Mouse (Mus musculus) thymus, adult 2 months (tissue): ENCODE results near the gene Snx13.

ENCODE experiments used
- CTCF ChIP-seq: fragments of 200-500 bp; IDR thresholded peaks from 2 replicates; pipeline ENCODE4 v1.5.1; 2012; ENCODE audit warnings: mild to moderate bottlenecking, control low read depth, low read length, moderate library complexity, borderline replicate concordance; ENCODE audit not compliant: control insufficient read depth, poor library complexity, insufficient read depth; ENCODE audit errors: extremely low read depth
- POLR2A ChIP-seq: fragments of 200-500 bp; IDR thresholded peaks from 2 replicates; pipeline ENCODE4 v1.6.1; 2012; ENCODE audit warnings: mild to moderate bottlenecking, low read length, control low read depth, moderate library complexity; ENCODE audit not compliant: control insufficient read depth, poor library complexity, insufficient read depth; ENCODE audit errors: extremely low read depth

DNA sequence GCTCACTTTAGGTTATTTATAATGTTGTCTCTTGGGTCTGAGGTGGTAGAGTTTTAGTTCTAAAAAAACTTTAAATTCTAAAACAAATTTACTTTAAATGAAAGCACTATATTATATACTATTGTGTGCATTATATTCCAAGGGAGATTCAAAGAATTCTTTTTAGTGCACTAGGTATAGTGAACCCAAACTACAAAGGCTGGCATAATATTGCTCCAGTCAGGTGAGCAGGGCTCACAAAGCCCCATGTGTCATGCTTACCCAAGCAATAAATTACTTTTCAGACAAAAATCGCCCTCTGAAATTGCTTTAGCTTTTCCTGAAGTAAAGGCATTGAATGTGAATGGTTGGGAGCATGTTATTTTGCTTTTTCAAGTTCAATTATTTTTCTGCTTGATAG is 19.5 kb upstream of the Snx13 start:
- TF ChIP-seq CTCF (no peak), POLR2A (no peak)
